Mouse (Mus musculus): Measurements from ENCODE around the gene Zfp777. TPM values are rescaled to one million over a fixed set of nuclear protein-coding genes. Genes with fewer than 3 reads are reported as not detected.

The Zfp777 gene
- 10 to 100 TPM; 30.4 to 40.0 TPM for total RNA-seq (2021)

DNA sequence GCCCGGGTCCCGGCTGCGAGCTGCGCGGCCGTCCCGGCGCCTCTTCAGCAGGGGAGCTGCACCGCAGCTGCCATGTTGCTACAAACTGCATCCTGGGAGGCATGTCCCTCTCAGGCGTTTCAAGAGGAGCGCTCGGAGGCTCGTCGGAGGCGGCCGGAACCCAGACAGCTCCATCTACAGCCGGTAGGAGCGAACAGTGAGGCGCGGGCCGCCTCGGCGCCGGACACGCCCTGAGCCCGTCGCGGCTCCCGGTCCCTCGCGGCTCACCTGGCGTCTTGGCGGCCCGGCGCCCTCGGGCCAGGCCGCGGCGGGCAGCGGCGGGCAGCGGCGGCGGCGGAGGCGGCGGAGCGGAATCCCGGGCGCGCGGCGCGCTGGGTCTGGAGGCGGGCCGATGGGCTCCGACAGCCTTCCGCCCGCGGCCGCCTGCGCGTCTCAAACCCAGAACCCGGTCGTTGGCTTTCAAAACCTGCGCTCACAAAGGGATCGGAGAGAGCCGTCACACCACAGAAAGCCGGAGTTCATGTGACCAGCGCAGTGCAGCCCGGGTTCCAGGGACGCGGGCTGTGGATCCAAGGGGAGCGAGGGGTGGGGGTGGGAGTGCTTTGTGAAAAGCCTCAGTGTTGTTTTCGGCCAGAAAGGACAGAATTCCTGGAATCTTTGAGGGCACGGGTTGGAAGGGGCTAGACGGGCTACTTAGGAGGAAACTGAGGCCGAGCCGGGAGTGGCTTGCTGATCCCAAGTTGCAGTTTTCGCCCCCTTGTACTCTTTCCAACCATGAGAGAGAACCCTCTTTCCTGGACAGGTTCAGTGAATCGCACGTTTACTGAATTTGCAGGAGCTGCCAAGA is at the start of gene Zfp777:
Zfp777 (minus strand) TSS at position 486 of the 847 bp plus-strand sequence.
- intact Hi-C loops (cut with DNase I), result loop anchor here (5.0 kb wide), 1 partner anchor 39 kb away; the partner anchor contains the start of gene Zfp746
- peak; percentile 75 to 79 for DNase-seq (ENCODE audit: low spot score in 2 of 2)

GRCm38 (mm10) chr6:48086957-48087715 is 38.4 kb upstream of the Zfp777 start:
- intact Hi-C loops (cut with DNase I), result loop anchor here (5.0 kb wide), 2 partner anchors 40 to 310 kb away; partner anchors contain the start of genes Krba1 and Zfp777
- no peak for DNase-seq (ENCODE audit: low spot score in 2 of 2)

DNA sequence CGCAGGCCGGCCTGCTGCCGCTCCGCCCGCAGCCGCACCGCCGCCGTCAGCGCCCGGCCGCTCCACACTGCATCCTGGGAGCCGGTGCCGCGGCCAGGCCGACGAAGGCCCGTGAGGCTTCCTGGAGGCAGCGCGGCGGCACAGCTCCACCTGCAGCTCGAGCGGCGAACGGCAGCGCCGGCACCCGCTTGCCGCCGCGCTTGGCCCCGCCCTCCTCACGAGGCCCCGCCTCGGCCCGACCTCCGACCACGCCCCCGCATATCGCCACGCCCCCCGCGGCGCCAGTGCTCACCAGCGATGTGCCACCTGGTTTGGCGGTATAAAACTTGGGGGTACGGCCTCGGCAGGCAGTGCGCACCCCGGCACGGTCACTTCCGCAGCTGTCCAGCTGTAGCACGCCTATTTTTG is 37.8 kb upstream of the Zfp777 start, which contains the start of gene Zfp746:
Zfp746 (minus strand) TSS at position 123 of the 408 bp plus-strand sequence.
- intact Hi-C loops (cut with DNase I), result loop anchor here (5.0 kb wide), 2 partner anchors 39 to 311 kb away; partner anchors contain the start of genes Krba1 and Zfp777
- peak; percentile 94 for DNase-seq (ENCODE audit: low spot score in 2 of 2)

DNA sequence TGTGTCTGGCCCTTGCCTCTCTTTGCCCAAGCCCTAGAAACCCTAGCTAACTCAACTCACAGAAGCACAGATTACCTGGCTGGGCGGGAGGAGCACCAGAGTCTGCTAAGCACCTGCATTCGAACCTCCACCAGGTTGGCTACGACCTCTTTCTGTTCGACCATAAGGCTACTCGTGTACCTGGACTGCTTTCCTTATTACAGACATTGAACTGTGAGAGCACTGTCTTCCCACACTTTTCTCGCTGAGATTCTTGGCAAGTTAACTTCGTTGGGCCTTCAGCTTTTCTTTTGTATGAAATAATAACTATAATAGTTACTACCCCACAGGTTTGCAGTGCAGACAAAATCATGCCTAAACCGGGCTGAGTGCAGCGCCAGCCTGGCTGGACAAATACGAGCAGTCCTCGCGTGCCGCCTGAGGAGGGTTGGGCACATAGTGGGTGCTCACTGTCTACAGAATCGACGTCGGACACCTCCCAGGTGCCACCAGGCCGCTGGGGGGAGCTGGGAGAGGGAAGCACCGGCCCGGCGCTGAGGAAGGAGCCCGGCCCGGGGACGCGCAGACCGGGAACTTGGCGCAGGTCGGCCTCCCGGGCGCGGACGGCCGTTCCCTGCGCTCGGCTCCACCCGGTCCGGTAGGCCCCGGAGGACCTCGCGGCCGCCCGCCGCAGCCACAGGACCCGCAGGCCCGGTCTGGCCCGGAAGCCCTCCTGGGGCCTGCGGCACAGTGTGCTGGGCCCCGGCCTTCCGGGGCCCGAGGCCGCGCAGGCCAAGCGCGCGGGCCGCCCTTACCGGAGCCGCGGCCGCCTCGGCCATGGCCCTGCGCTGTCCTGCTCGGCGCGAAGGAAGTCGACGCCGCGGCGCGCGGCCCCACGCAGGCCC is 37.1 kb upstream of the Zfp777 start:
- intact Hi-C loops (cut with DNase I), result loop anchor here (2.0 to 5.0 kb wide), 3 partner anchors 38 to 312 kb away; partner anchors contain the start of genes Krba1 and Zfp777
- DNase-seq (ENCODE audit: low spot score in 2 of 2), result peak; percentile 59 to 61

- peak in 1 of 2 experiments; percentile 24 for DNase-seq (ENCODE audit: low spot score in 2 of 2)
Measured at GRCm38 (mm10) chr6:48083733-48084191, 35.1 kb upstream of the Zfp777 start.

DNA sequence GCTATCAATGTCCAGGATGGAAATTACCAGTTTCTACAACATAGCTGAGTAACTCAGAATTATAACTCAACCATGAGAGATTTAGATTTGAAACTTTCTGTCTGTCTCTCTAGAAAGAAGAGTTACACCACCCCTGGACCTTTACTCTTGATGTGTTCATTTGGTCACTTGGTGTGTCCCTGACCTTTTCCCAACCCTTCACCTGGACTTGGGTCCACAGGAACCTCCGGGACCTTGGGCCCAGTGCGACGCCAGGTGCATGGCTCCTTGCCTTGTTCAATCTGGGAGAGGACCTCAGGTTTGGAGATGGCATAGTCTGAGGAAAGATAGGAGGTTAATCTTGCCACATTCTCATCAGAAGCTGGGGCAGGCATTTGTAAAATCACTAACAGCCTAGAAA is 33.2 kb upstream of the Zfp777 start:
- intact Hi-C loops (cut with DNase I), result no loop called here
- no peak for DNase-seq (ENCODE audit: low spot score in 2 of 2)

More at GRCm38 (mm10) chr6:48083733-48084191, 35.1 kb upstream of the Zfp777 start:
- intact Hi-C loops (cut with DNase I), result loop anchor here (2.0 kb wide), 1 partner anchor 67 kb away; no protein-coding TSS in a partner anchor

DNA sequence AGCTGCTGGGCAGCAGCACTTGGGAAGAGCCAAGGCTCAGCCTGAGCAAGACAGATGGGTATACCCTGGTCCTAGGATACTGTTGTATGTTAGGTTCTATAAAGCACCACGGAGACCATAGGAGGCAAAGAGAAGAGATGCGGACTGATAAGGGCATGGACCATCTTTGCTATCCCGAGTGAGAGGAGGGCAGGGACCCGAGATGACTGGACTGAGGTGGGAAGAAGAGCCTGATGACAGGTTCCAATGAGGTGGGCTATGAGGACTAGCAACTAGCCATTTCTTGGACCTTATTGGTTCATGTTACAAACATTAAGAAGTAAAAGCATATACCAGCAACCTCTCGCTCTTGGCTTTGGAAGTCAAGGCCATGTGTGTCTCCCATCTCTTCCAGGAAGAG is 32.3 kb upstream of the Zfp777 start:
- intact Hi-C loops (cut with DNase I), result no loop called here
- no peak for DNase-seq (ENCODE audit: low spot score in 2 of 2)

- intact Hi-C loops (cut with DNase I), result no loop called here
- no peak for DNase-seq (ENCODE audit: low spot score in 2 of 2)
Measured at GRCm38 (mm10) chr6:48073316-48073715, 24.6 kb upstream of the Zfp777 start.

DNA sequence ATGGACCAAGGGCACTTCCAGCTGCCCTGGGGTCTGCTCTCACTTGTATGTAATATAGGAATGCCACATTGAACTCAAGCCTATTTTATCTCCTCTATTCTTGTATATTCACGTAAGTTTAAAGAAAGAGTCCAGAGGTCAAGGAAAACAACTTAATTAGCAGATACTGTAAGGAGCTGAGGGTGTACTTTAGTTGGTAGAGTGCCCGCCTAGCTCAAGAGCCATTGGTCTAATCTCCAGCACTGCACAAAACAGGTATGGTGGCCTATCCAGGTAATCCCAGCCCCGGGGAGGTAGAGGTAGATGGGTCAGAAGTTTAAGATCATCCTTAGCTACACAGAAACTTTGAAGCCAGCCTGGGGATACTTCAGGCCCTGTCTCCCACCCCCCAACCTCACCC is 18.8 kb upstream of the Zfp777 start:
- no peak for DNase-seq (ENCODE audit: low spot score in 2 of 2)
- intact Hi-C loops (cut with DNase I), result no loop called here

- DNase-seq (ENCODE audit: low spot score in 2 of 2), result no peak
- intact Hi-C loops (cut with DNase I), result no loop called here
Measured at GRCm38 (mm10) chr6:48065587-48066075, 16.9 kb upstream of the Zfp777 start.

DNA sequence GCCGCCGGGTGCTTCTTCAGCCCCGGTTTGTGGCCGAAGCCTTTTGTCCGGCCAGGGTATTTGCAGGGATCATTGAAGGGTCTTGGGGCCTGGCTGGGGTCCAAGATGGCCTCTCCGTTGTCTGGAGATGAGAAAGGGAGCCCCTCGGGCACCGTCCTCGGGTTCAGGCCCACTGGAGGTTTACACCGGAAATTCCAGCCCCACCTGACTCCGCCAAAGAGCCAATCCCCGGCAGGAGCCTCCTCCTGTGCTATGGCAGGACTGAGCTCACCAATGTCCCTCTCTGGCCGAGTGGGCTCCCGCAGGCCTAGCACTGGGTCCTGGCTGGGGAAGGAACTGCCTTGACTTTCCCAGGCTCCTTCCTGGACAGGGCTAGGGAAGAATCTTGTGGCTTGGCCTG is 15.7 kb upstream of the Zfp777 start:
- intact Hi-C loops (cut with DNase I), result no loop called here
- no peak for DNase-seq (ENCODE audit: low spot score in 2 of 2)

DNA sequence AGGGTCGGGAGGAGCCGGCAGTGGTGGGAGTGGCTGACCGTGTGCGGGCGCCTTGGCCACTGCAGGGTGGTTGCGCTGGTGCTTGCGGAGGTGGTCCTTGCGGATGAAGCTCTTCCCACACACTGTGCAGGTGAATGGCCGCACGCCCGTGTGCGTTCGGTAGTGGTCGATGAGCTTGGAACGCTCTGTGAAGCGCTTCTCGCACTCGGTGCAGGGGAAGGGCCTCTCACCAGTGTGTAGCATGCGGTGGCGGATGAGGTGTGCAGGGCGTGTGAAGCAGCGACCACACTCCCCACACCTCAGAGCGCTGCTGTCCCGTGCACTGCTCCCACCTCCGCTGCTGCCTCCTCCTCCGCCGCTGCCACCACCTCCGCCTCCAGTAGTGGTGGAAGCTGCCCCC is 15.2 kb upstream of the Zfp777 start:
- intact Hi-C loops (cut with DNase I), result no loop called here
- no peak for DNase-seq (ENCODE audit: low spot score in 2 of 2)

GRCm38 (mm10) chr6:48060895-48061294 is 12.2 kb upstream of the Zfp777 start:
- intact Hi-C loops (cut with DNase I), result no loop called here
- no peak for DNase-seq (ENCODE audit: low spot score in 2 of 2)

DNA sequence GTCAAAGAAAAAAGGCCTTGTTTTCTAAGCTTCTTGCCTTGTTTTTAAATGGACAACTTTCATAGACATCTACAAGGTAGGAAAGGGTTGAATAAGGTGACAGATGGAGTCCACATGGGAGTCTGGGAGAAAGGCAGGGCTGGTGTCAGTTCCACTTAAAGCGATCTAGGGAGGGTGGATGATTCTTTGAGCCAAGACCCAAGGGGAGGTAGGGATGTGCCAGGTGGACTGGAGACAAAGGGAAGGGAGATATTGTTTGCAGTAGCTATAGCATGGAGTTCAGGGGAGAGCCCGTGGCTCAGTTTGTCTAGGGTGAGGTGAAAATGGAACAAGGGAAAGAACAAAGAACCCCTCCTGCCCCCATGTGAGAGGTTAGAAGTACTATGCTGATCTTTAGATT is 11.7 kb upstream of the Zfp777 start:
- intact Hi-C loops (cut with DNase I), result no loop called here
- no peak for DNase-seq (ENCODE audit: low spot score in 2 of 2)

- DNase-seq (ENCODE audit: low spot score in 2 of 2), result no peak
Measured at GRCm38 (mm10) chr6:48052136-48052535, 3.4 kb upstream of the Zfp777 start.

GRCm38 (mm10) chr6:48051666-48052065 is 3.0 kb upstream of the Zfp777 start:
- intact Hi-C loops (cut with DNase I), result no loop called here
- DNase-seq (ENCODE audit: low spot score in 2 of 2), result no peak

More at GRCm38 (mm10) chr6:48052136-48052535, 3.4 kb upstream of the Zfp777 start:
- intact Hi-C loops (cut with DNase I), result no loop called here

GRCm38 (mm10) chr6:48049273-48050065 is 758 bp upstream of the Zfp777 start:
- intact Hi-C loops (cut with DNase I), result loop anchor here (5.0 kb wide), 1 partner anchor 38 kb away; the partner anchor contains the start of gene Zfp746

More at GRCm38 (mm10) chr6:48049273-48050065, 758 bp upstream of the Zfp777 start:
- DNase-seq (ENCODE audit: low spot score in 2 of 2), result no peak

Data from left cerebral cortex, postnatal 25 days (tissue).